Mouse (Mus musculus) embryonic facial prominence, embryonic 10.5 days (tissue): ENCODE results near the gene Epo. TPM values are rescaled to one million over a fixed set of nuclear protein-coding genes. Genes with fewer than 3 reads are reported as not detected.

Experiments used
- DNase-seq: peaks from one replicate; pipeline ENCODE4 v3.0.0-alpha.2; 2017; ENCODE audit warnings: low spot score
- H3K27ac ChIP-seq: fragments of 300-500 bp; sonication (generic); replicated peaks from 2 replicates; pipeline ENCODE4 v1.5.1; 2016; ENCODE audit warnings: mild to moderate bottlenecking
- H3K27me3 ChIP-seq: fragments of 300-500 bp; sonication (generic); replicated peaks from 2 replicates; pipeline ENCODE4 v1.6.1; 2016; ENCODE audit warnings: low read depth, mild to moderate bottlenecking; ENCODE audit not compliant: poor library complexity, severe bottlenecking
- H3K36me3 ChIP-seq: fragments of 300-500 bp; sonication (generic); replicated peaks from 2 replicates; pipeline ENCODE4 v1.6.1; 2016; ENCODE audit warnings: mild to moderate bottlenecking, moderate library complexity
- H3K4me1 ChIP-seq: fragments of 300-500 bp; sonication (generic); 2 replicates; pipeline ENCODE4 v1.6.1; 2016
- H3K4me3 ChIP-seq: fragments of 300-500 bp; sonication (generic); 2 replicates; pipeline ENCODE4 v1.5.1; 2016; ENCODE audit warnings: mild to moderate bottlenecking, moderate library complexity
- H3K9me3 ChIP-seq: fragments of 300-500 bp; sonication (generic); 2 replicates; pipeline ENCODE4 v1.6.1; 2016; ENCODE audit warnings: mild to moderate bottlenecking
- WGBS: fragments of 180-500 bp; shearing (Covaris S2); methylation state at CpG from one replicate; pipeline ENCODE4 v1.1.7; 2016; 5-methylcytosine and 5-hydroxymethylcytosine counted together
- polyA plus RNA-seq: library from polyadenylated mRNA; unstranded; fragments of >200 nt; fragmentation: Nextera tagmentation; extraction: Ambion mirVana; gene quantifications from 2 replicates; pipeline ENCODE4 v1.2.1, GENCODE M21; 2016

Epo gene
- polyA plus RNA-seq, 1 experiment from 2014 or later = 2.3 TPM

DNA sequence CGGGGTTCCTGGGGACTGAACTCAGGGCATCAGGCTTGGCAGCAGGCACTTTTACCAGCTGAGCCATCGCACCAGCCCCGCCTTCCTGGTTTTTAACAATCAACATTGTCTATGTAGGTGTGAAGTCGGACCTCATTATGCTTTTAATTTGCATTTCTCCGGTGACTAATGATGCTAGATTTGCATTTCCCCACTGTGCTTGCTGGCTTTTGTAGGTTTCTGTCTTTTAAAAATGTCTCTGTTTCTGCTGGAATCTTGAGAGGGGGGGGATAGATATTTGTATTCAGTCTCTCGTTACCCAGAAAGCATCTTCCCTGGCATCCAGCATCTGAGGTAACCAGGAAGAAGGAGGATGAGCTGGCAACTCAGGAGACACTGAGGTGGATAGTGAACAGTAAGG lies 28.5 kb upstream of the Epo start:
- 0 out of 2 replicates have a peak, but pooled peaks cover 3% of the 10 kb centered on the region for H3K27me3 ChIP-seq
- no peak overlapping the region for H3K4me3 ChIP-seq
- no peaks in the 10 kb centered on the region for H3K4me1 ChIP-seq
- no peaks in the 10 kb centered on the region for H3K9me3 ChIP-seq
- WGBS = 71% methylated on average over 6 of the region's 6 CpGs
- DNase-seq = no peak
- no peaks in the 10 kb centered on the region for H3K36me3 ChIP-seq
- H3K27ac ChIP-seq = no peak overlapping the region

DNA sequence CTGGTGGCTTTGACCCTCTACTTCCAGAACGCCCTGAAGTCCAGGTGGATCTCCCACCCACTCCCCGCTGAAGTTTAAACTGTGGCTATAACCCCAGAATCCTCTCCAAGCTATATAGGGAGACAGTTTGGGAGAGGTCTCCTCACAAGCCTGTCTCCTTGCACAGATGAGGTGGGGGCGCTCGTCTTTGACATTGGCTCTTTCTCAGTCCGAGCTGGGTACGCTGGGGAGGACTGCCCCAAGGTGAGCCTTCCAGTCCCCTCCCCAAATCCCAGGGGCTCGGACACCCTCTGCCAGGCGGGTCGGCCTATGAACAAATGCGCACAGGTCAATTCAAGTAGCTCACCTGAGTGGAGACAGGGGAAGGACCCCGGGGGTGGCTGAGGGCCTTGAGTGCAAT lies 20.9 kb upstream of the Epo start:
- Histone ChIP-seq H3K4me1 (peaks cover 9% of the 10 kb centered on the region; the same call in 1 of the 2 replicates), H3K36me3 (no peaks in the 10 kb centered on the region), H3K9me3 (no peaks in the 10 kb centered on the region), H3K27me3 (peaks cover 20% of the 10 kb centered on the region), H3K27ac (no peak overlapping the region), H3K4me3 (peak overlapping the region; percentile 49)
- no peak for DNase-seq
- 48% methylated on average over 11 of the region's 11 CpGs for WGBS

DNA sequence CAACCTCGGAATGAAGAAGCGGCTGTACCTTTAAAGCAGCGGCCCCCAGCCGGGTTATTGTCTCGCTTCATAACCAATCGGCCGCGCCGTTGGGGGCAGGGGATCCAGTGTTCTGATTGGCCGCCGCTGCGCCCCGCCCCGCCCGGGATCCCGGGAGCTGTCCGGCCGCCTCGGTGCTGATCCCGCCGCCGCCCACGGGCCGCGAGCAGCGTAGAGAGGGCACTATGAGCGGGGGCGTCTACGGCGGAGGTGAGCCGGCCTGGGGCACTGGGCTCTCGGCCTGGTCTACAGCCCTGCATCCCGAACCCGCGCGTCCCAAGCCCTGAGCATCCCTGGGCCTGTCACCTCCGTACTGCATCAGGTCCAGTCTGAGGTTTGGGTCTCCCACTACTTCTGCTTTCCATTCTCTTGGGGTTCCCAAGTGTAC lies 20.4 kb upstream of the Epo start, which contains the start of gene Actl6b:
Actl6b (plus strand) TSS at position 107 of the 427 bp plus-strand sequence.
- H3K27ac ChIP-seq = no peak within 1 kb of the TSS
- H3K4me3 ChIP-seq = peak within 1 kb of the TSS; percentile 49
- WGBS = 1% methylated on average over 37 of the region's 37 CpGs
- H3K27me3 ChIP-seq = peaks cover 17% of the 10 kb centered on the region
- H3K36me3 ChIP-seq = no peaks in the 10 kb centered on the region
- H3K9me3 ChIP-seq = no peaks in the 10 kb centered on the region
- DNase-seq = peak; percentile 91
- H3K4me1 ChIP-seq = peaks cover 9% of the 10 kb centered on the region; the same call in 1 of the 2 replicates

DNA sequence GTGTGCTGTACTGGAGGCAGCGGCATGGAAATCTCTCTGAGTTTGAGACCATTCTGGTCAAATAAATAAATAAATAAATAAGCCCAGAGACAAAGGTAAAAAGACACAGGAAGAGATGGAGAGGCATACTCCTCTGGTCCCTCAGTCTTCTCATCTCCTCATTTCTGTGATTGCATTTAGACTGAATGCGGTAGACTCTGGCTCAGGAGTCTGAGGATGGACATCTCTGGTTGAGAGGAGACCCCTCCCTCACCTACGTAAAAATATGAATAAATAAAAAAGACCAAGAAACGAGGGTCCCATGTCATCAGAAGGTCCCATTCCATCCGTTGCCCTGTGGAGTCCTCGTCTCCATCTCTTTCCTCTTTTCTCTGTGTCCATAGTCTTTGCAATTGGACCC lies 20.0 kb upstream of the Epo start:
- Histone ChIP-seq H3K4me1 (peaks cover 9% of the 10 kb centered on the region; the same call in 1 of the 2 replicates), H3K9me3 (no peaks in the 10 kb centered on the region), H3K4me3 (peak overlapping the region; percentile 49), H3K36me3 (no peaks in the 10 kb centered on the region), H3K27me3 (peaks cover 16% of the 10 kb centered on the region), H3K27ac (no peak overlapping the region)
- DNase-seq = no peak
- WGBS = 29% methylated on average over 6 of the region's 6 CpGs

DNA sequence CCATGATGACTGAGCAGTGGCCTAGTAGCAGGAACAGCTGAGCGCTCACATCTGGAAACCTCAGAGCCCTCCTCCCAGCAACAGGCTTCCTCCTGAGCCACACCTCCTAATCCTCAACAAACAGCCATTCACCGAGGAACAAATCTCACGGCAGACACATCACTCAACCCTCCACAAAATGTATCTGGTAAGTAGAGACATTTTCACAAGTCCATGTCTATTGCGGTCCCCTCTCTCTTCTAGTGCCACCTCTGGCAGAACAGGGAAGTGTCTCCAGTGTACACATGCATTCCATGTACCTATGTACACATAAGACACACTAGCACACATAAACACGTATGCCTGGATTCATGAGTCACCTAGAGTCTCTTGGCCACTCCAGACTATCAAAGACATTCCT lies 18.1 kb upstream of the Epo start:
- Histone ChIP-seq H3K4me3 (no peak overlapping the region), H3K27ac (no peak overlapping the region), H3K36me3 (no peaks in the 10 kb centered on the region), H3K4me1 (peaks cover 9% of the 10 kb centered on the region; the same call in 1 of the 2 replicates), H3K9me3 (no peaks in the 10 kb centered on the region), H3K27me3 (peaks cover 16% of the 10 kb centered on the region)
- WGBS = 79% methylated on average over 5 of the region's 5 CpGs
- no peak for DNase-seq

DNA sequence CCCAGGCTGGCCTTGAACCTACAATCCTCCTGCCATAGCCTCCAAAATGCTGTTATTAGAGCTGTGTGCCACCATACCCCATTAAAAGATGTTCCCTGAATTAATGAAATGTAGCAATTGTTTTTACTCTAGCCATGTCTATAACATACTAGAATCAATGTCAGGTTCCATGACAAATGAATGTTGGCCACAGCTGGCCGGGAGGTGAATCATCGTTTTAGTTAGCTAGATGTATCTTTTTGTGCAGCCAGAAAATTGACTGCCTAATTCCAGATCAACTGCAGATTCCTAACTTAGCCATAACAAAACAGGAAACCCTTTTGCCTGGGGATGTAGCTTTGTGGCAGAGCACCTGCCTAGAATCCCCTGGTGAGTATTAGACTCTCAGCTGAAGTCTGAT lies 16.8 kb upstream of the Epo start:
- H3K27me3 ChIP-seq = peaks cover 14% of the 10 kb centered on the region
- H3K9me3 ChIP-seq = no peaks in the 10 kb centered on the region
- no peak overlapping the region for H3K27ac ChIP-seq
- no peaks in the 10 kb centered on the region for H3K36me3 ChIP-seq
- 89% methylated on average over 2 of the region's 2 CpGs for WGBS
- no peak for DNase-seq
- H3K4me3 ChIP-seq = no peak overlapping the region
- H3K4me1 ChIP-seq = peaks cover 9% of the 10 kb centered on the region; the same call in 1 of the 2 replicates

DNA sequence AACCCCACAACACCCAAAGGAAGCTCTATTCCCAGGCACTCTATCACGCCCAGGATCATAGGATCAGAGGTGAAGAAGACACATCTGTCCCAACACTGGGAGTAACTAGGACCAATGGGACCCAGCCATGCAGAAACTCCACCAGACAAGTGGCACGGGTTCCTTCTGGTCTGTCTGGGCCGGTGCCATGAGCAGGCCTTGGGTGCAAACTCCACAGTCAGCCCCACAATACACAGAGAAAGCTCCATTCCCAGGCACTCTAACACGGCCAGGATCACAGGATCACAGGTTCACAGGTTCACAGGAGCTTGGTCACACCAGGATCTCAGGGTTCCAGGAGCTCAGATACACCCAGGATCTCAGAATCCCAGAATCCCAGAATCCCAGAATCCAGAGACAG lies 12.6 kb upstream of the Epo start:
- DNase-seq = no peak
- H3K27ac ChIP-seq = no peak overlapping the region
- no peaks in the 10 kb centered on the region for H3K9me3 ChIP-seq
- H3K36me3 ChIP-seq = no peaks in the 10 kb centered on the region
- 78% methylated on average over 4 of the region's 4 CpGs for WGBS
- no peak overlapping the region for H3K4me3 ChIP-seq
- H3K4me1 ChIP-seq = no peaks in the 10 kb centered on the region
- H3K27me3 ChIP-seq = no peaks in the 10 kb centered on the region

DNA sequence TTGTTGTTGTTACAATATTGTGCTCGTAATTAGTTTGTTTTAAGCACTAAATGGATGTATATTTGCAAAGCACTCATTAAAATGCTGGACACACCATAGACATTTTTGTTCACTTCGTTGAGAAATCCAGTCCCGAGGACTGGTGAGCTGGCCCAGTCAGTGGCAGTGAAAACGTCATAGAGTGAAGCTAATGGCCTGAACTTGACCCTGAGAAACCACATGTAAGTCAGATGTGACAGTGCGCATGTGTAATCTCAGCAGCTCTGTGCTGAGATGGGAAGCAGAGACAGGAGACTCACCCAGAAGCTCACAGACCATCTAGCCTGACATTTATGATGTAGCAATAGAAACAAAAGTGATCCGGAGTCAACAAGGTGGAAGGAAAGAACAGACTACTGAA lies 11.9 kb upstream of the Epo start:
- Histone ChIP-seq H3K4me3 (no peak overlapping the region), H3K4me1 (no peaks in the 10 kb centered on the region), H3K9me3 (no peaks in the 10 kb centered on the region), H3K36me3 (no peaks in the 10 kb centered on the region), H3K27me3 (no peaks in the 10 kb centered on the region), H3K27ac (no peak overlapping the region)
- DNase-seq = no peak
- WGBS = 74% methylated on average over 6 of the region's 6 CpGs

DNA sequence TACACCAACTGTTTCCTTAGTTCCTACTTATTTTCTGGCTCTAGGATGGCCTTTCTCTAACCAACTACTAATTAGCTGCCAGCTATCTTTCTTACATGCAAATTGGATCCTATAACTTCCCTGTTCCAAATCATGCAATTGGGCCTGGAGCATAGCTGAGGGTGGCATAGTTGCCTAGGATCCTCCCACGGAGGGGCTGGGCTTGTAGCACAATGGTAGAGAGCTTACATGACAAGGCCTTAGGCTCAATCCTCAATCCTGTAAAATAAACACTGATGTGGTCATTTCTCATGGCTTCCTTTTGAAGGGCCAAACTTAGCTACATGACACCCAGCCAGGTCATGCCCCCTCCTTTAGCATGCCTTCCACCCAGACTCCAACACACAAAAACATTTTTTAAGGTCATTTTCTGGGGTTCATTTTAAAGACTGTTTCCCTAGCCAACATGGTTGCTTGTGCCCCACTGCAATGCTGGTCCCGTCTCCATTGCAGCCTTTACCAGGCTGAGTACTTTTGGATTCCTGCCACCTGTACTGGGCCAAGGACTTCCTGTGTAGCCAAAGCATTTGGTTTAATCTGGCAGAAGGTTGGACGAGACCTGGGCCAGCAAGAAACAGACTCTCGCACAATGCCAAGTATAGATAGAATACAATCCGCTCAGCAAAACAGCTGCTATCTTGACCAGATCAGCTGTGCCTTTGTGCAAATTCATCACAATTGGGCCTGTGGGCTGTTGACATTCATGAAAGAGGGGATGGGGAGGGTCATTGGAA lies 8.9 kb upstream of the Epo start:
- 80% methylated on average over 5 of the region's 5 CpGs for WGBS
- Histone ChIP-seq H3K27ac (no peak overlapping the region), H3K4me1 (no peaks in the 10 kb centered on the region), H3K36me3 (no peaks in the 10 kb centered on the region), H3K4me3 (no peak overlapping the region), H3K27me3 (no peaks in the 10 kb centered on the region), H3K9me3 (no peaks in the 10 kb centered on the region)
- DNase-seq = no peak

DNA sequence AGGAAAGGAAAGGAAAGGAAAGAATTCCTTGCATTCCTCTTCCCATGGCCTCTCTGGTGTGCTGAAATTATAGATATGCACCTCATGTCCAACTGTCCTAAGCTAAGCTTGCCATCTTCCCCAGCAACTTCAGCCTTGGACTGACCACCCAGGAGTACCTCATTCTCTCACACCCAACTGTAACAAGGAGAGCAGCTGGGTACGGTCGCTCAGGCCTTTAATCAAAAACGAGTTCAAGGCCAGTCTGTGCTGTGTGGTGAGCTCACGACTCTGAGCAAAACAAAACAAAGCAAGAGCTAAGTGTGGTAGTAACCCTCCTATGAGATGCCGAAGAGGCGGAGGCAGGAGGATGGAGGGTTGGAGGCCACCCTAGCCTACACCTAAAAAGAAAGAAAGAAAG lies 7.9 kb upstream of the Epo start:
- H3K27me3 ChIP-seq = no peaks in the 10 kb centered on the region
- no peak overlapping the region for H3K27ac ChIP-seq
- no peaks in the 10 kb centered on the region for H3K4me1 ChIP-seq
- no peak overlapping the region for H3K4me3 ChIP-seq
- H3K9me3 ChIP-seq = no peaks in the 10 kb centered on the region
- DNase-seq = no peak
- WGBS = 74% methylated on average over 6 of the region's 6 CpGs
- H3K36me3 ChIP-seq = no peaks in the 10 kb centered on the region

DNA sequence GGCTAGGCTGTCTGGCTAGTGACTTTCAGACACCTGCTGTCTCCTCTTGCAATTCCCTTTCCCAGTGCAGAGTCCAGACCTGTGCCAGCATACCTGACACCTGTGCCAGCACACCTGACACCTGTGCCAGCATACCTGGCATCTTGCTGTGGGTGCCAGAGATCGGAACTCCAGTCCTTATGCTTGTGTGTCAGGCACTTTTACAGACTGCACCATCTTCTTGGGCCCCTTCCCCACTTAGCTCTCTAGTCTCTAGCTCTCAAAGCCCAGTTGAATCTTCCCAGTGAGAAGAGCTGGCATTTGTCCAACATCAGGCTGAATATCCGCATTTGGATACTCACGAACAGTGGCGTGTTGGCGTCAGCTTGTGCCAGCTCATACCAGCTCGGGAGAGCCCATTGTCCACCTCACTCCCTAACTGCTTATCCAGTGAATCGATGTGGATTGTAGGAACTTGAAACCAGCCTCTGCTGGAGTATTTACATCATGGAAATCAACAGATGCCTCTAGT lies 6.3 kb upstream of the Epo start:
- H3K27me3 ChIP-seq = no peaks in the 10 kb centered on the region
- no peak for DNase-seq
- 82% methylated on average over 7 of the region's 7 CpGs for WGBS
- no peaks in the 10 kb centered on the region for H3K4me1 ChIP-seq
- H3K4me3 ChIP-seq = no peak overlapping the region
- no peaks in the 10 kb centered on the region for H3K36me3 ChIP-seq
- no peak overlapping the region for H3K27ac ChIP-seq
- H3K9me3 ChIP-seq = no peaks in the 10 kb centered on the region

DNA sequence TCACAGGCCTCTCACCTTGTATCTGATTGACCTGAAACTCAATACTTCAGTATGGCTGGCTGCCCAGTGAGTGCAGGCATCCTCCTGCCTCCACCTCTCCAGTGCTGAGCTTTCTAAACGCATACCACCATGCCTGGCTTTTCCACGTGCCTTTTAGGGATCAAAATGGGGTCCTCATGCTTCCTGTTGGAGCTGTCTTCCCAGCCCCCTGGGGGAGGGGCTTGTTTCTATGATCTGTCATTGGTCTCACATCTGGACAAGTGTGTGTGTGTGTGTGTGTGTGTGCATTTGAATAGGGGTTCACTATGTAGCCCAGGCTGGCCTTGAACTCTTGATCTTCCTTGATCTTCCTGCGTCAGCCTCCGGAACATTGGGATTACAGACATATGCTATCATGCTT lies 4.4 kb upstream of the Epo start:
- Histone ChIP-seq H3K27me3 (no peaks in the 10 kb centered on the region), H3K9me3 (no peaks in the 10 kb centered on the region), H3K4me3 (no peak overlapping the region), H3K4me1 (peaks cover 7% of the 10 kb centered on the region), H3K36me3 (no peaks in the 10 kb centered on the region), H3K27ac (no peak overlapping the region)
- 55% methylated on average over 4 of the region's 4 CpGs for WGBS
- no peak for DNase-seq

DNA sequence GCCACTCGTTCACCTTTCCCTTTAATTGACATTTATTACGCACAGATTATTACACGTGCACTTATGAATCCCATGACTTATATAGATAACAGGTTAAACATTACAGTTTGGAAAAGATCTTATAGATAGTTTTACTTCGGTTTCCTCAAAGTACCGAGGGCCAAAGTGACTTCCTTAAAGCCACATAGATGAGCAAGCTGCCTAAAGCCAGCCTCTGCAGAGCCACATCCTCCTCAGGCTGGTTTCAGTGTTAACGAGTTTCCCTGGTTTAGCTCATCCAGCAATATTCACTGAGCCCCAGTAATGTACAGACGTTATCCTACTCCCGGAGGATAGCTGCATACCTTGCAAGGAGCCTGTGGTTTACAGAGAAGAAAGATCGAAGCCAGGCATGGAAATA lies 2.3 kb upstream of the Epo start:
- H3K4me1 ChIP-seq = peaks cover 28% of the 10 kb centered on the region
- H3K9me3 ChIP-seq = no peaks in the 10 kb centered on the region
- H3K27ac ChIP-seq = no peak overlapping the region
- WGBS = 82% methylated on average over 9 of the region's 9 CpGs
- no peak for DNase-seq
- H3K36me3 ChIP-seq = peaks cover 3% of the 10 kb centered on the region
- H3K27me3 ChIP-seq = no peaks in the 10 kb centered on the region
- H3K4me3 ChIP-seq = no peak overlapping the region
